Mouse (Mus musculus): ENCODE data around the gene Tmem88.

DNA sequence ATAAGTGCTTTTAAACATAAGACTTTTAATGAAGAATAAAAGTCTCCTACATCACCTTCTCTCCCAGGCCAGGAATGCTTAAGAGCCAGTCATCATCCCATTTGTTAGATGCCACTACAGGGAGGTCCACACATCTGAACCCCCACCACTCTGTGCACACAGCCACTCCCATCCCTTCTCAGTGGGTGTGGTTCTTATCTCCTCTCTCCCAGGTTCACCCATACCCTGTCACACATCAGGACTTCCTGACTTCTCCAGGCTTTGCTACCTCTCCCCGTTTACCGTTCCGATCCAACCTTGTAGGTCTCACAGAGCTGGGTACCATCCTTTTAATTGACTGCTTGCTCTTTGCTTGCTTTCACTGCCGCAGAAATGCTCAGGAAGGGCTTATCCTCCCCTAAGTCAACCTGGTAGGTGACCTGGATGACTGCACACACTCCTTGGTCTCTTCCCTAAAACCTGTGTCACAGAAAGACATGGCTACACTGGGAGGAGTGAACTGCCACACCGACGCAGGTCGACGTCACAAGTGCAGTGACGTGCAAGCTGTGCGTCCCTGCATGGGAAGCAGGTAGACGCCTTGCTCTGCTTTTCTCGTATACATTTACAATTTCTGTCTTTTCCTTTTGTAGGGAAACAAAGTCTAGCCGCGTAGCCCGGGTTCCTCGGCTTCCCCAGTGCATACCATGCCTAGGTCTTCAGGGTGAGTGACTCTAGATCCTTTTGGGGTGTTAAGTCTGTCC is 24.6 kb downstream of the Tmem88 start:
- TF ChIP-seq ZNF384 (IDR thresholded peaks at IDR 0.05; ENCODE audit: low read depth, low read length) (no peak), MAFK (IDR thresholded peaks at IDR 0.05; ENCODE audit: insufficient read depth, low read depth, low read length) (no peak), ZC3H11A (IDR thresholded peaks at IDR 0.05; ENCODE audit: borderline replicate concordance, low read depth, low read length) (no peak)
